Mouse (Mus musculus) G1E (cell line): ENCODE measurements around the gene Unc93a2.
"Not testable (repeated sequence)": the region's sequence is repeated elsewhere in the genome, so short reads cannot be mapped to it uniquely, and the experiment has no call there.

ENCODE experiments used
- CTCF ChIP-seq: IDR thresholded peaks from 2 replicates; pipeline ENCODE4 v1.5.1; 2012; ENCODE audit warnings: low read depth, low read length, inconsistent platforms, mixed read lengths
- GATA1 ChIP-seq: IDR thresholded peaks from 2 replicates; pipeline ENCODE4 v1.6.1; 2012; ENCODE audit warnings: borderline replicate concordance, low read length, inconsistent platforms, mixed read lengths
- GATA2 ChIP-seq: IDR thresholded peaks from 2 replicates; pipeline ENCODE4 v1.6.1; 2012; ENCODE audit warnings: low read depth, low read length, inconsistent platforms, borderline replicate concordance

DNA sequence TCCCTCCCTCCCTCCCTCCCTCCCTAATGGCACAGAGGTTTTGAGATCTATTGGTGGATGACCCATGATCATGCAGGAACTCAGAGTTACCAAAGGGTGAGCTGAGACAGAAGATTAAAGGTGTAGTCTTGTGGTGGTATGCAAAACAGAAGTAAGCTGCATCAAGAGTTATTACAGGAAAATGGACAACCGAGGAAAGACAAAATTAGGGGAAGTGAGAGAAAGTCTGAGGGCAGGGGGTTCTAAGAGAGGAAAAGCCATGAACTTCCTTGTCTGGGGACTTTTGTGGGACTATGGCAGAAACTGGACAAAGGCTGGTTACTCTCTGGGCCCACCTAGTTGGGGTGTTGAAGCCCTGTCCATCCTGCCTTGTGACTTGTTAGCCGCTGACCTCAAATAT, 11.0 kb upstream of the Unc93a2 start:
- TF ChIP-seq CTCF, GATA1, GATA2: not testable (repeated sequence)
